Mouse (Mus musculus) adrenal gland, adult 8-10 months (tissue): ENCODE measurements around the gene Tha1. TPM values are rescaled to one million over a fixed set of nuclear protein-coding genes. Genes with fewer than 3 reads are reported as not detected.

Source experiments
- DNase-seq: peaks from one replicate; pipeline ENCODE4 v3.0.0; 2022
- total RNA-seq, 4 experiments: library from RNA; stranded (reverse); gene quantifications; 2 replicates each; pipeline ENCODE4 v1.2.4; 2022

Tha1 gene
- total RNA-seq, 4 experiments from 2014 or later, result 16.4 to 16.7 (median 16.5) TPM

DNA sequence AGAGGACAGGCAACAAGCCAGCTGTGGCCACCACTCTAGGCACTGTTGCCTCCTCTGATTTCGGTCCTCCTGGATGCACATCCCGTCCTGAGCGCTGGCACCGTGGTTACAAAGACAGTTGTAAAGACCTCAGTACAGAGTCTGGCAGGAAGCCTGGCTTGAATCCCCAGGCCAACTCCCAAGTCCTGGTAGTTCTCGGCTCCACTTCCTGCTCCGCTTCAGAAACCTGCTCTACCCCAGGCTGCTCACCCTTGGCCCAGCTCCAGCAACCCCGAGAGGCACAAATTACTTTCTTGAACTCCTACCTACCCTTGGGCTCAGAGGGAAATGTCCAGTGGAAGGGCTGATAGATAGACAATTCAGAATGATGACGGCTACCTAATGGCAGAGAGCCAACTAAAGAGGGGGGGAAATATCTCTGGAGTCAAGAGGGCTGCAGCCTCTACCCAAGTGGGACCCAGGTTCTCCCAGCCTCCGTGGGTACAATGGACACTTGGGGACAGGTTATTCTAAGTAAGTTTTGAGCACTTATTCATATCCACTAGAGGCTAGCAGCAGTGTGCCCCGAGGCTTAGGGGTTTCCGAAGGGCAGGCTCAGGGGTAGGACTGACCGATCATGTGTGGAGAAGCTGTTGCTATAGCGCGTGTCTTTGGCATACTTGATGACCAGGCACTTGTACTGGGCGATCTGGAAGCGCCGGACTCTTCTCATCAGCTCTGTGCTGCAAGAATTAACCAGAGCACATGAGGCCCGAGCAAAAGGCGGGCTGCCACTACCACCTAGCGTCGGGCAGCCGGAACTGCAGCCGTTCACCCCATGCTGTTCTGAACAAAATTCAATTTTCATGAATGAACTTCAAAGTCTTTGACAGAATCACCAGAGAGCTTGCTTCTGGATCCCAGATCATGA lies 49.0 kb downstream of the Tha1 start:
- peak; percentile 73 for DNase-seq

DNA sequence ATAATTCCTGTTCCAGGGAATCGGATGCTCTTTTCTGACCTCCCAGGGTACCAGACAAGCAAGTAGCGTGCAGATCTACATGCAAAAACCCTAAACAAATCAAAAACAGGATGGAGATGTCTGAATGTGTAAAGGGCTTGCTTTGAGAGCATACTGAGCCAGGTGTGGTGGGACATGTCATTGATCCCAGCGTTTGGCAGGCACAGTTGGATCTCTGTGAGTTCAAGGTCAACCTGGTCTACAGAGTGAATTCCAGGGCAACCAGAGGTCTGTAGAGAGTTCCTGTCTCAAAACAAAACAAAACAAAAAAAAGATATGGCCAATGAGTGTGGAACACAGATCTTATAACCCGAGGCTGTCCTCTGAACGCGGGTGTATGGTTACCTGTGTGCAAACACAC lies 49.9 kb downstream of the Tha1 start:
- no peak for DNase-seq

DNA sequence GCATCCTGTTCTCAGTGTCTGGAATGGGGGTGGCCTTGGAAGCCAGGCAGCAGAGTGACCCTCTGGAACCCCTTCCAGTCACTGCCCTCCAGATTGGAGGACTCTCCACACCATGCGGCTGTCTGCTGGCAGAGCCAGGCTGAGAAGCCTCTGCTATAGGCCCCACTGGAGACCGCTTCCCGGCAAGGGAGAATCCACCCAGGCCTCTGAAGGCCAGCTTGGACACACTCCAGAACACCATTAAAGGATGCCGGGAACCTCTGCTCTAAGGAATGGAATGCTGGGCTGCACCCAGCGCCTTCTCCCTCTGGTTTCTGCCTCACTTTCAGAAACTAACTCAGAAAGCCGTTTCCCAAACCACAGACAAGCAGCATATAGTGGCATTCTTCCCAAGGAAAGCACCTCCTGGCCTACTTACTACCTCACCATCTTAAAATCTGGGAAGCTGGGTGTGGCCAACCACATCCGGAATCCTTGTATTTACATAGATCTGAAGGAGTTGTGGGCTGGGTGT lies 50.5 kb downstream of the Tha1 start:
- DNase-seq, result no peak

DNA sequence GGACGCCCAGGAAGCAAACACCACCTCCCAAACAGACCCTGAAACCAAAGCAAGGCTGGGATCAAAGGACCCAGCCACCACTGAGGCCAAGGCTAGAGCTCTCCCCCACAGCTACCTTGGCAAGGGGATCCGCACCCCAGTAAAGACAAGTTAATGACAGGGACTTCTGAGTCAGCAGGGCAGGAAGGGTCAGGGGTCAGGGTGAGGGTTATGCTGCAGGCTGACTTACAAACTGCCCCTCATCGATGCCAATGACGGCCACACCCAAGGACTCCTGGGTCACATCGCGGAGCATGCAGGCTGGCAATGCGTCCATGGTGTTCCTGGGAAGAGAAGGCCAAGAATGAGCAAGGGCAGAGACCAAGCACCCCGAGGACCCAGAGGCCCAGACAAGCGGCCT lies 51.4 kb downstream of the Tha1 start:
- DNase-seq, result peak; percentile 70

DNA sequence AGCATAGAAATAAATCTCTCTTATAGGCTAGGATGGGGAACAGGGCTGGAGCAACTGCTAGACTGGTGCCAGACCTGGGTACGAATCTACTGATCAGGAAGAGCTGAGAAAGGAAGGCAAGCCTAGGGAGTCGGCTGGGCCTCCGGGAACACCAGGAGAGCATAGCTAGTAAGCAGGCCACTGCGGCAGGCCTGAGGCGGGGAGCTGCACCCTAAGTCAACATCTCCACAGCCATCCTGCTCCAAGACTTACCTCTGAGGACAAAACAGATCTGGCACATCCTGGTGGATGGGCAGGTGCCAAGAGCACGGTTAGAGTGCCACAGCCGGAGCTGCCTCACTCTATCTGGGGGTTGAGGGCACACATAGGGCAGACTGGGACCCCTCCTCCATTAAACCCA lies 53.1 kb downstream of the Tha1 start:
- DNase-seq, result no peak

DNA sequence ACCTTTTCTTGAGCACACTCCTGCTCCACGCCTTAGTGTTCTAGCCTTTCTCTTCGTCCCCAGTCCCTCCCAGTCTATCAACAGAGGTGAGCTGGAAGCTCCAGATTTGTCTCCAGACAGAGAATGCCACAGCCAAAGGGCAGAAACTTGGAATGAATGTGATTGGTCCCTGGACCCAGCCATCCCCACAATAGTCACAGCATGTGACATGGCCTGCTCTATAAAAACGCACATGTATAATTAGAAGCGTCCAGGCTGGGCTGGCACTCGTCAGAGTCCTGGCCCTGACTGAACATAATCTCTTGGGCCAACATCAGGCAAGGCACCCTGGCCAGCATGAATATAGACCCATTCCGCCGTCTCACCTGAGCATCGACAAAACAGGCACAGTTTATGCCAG lies 54.2 kb downstream of the Tha1 start:
- DNase-seq, result no peak

Other genes with a start within 250 kb of the Tha1 start
- gene Tnrc6c, start 219.2 kb downstream of the Tha1 start, total RNA-seq, result 10 to 100 TPM; 22.3 to 41.0 (median 31.9) TPM
- 1 to 10 TPM; 1.5 to 3.3 (median 3.0) TPM for gene Tmc8, start 91.4 kb downstream of the Tha1 start, total RNA-seq
- gene Tmc6, start 91.3 kb downstream of the Tha1 start, total RNA-seq, result 10 to 100 TPM; 28.2 to 50.0 (median 40.7) TPM
- not detected for gene 6030468B19Rik, start 75.8 kb downstream of the Tha1 start, total RNA-seq
- 1 to 10 TPM in 2 of 4 experiments, under 1 TPM in 2; 0.59 to 3.4 (median 1.3) TPM for gene Gm20708, start 63.8 kb downstream of the Tha1 start, total RNA-seq
- gene Syngr2, start 63.8 kb downstream of the Tha1 start, total RNA-seq, result 100 to 1,000 TPM in 2 of 4 experiments, 10 to 100 TPM in 2; 86.0 to 110 (median 103) TPM
- 10 to 100 TPM in 2 of 4 experiments, 1 to 10 TPM in 2; 5.1 to 17.0 (median 10.2) TPM for gene Afmid, start 47.6 kb downstream of the Tha1 start, total RNA-seq
- gene Tk1, start 47.4 kb downstream of the Tha1 start, total RNA-seq, result 1 to 10 TPM; 2.4 to 5.0 (median 4.3) TPM
- 1 to 10 TPM; 1.2 to 2.5 (median 1.7) TPM for gene Birc5, start 24.2 kb downstream of the Tha1 start, total RNA-seq
- gene Tmem235, start 12.7 kb downstream of the Tha1 start, total RNA-seq, result not detected
- 10 to 100 TPM in 1 of 4 experiments, 1 to 10 TPM in 3; 4.4 to 14.6 (median 5.4) TPM for gene Socs3, start 96.6 kb upstream of the Tha1 start, total RNA-seq
- gene Pgs1, start 112.8 kb upstream of the Tha1 start, total RNA-seq, result 10 to 100 TPM; 52.7 to 76.9 (median 68.2) TPM